Mouse (Mus musculus) midbrain, postnatal 0 days (tissue): ENCODE data around the gene Heg1. TPM values are rescaled to one million over a fixed set of nuclear protein-coding genes. Genes with fewer than 3 reads are reported as not detected.

Source experiments
- ATAC-seq: fragments of 200-750 bp; cut with Nextera tagmentation; 2 replicates; pipeline ENCODE4 v1.8.0; 2017; ENCODE audit warnings: moderate number of reproducible peaks, mild to moderate bottlenecking, moderate TSS enrichment, moderate library complexity; ENCODE audit not compliant: low FRiP score
- DNase-seq: peaks from one replicate; pipeline ENCODE4 v3.0.0-alpha.2; 2015; ENCODE audit warnings: low spot score
- H3K27ac ChIP-seq: fragments of 300-500 bp; sonication (generic); 2 replicates; pipeline ENCODE4 v1.5.1; 2014; ENCODE audit warnings: low read depth, mild to moderate bottlenecking, low read length, mixed read lengths
- H3K27me3 ChIP-seq: fragments of 300-500 bp; sonication (generic); 2 replicates; pipeline ENCODE4 v1.6.1; 2014; ENCODE audit warnings: low read length, control low read depth, mixed read lengths; ENCODE audit not compliant: insufficient read depth
- H3K36me3 ChIP-seq: fragments of 300-500 bp; sonication (generic); 2 replicates; pipeline ENCODE4 v1.6.1; 2014; ENCODE audit warnings: low read length, control low read depth, mixed read lengths; ENCODE audit not compliant: insufficient read depth
- H3K4me1 ChIP-seq: fragments of 300-500 bp; sonication (generic); 2 replicates; pipeline ENCODE4 v1.6.1; 2014; ENCODE audit warnings: mild to moderate bottlenecking, control low read depth, antibody characterized with exemption, low read length, mixed read lengths; ENCODE audit not compliant: insufficient read depth
- H3K4me2 ChIP-seq: fragments of 300-500 bp; sonication (generic); 2 replicates; pipeline ENCODE4 v1.6.1; 2014; ENCODE audit warnings: low read depth, mild to moderate bottlenecking, low read length, mixed read lengths; ENCODE audit not compliant: poor library complexity, severe bottlenecking
- H3K4me3 ChIP-seq: fragments of 300-500 bp; sonication (generic); 2 replicates; pipeline ENCODE4 v1.5.1; 2014; ENCODE audit warnings: low read depth, mild to moderate bottlenecking, low read length, moderate library complexity
- H3K9ac ChIP-seq: fragments of 300-500 bp; sonication (generic); replicated peaks from 2 replicates; pipeline ENCODE4 v1.6.1; 2014; ENCODE audit warnings: mild to moderate bottlenecking, low read length, moderate library complexity, mixed read lengths; ENCODE audit not compliant: poor library complexity, severe bottlenecking
- H3K9me3 ChIP-seq: fragments of 300-500 bp; sonication (generic); 2 replicates; pipeline ENCODE4 v1.6.1; 2016; ENCODE audit warnings: low read length, control low read depth
- CTCF ChIP-seq: IDR thresholded peaks from 2 replicates; pipeline ENCODE4 v1.5.1; 2016; ENCODE audit warnings: antibody characterized with exemption, mild to moderate bottlenecking
- WGBS: fragments of 180-500 bp; shearing (Covaris S2); extraction: QIAGEN DNeasy Blood & Tissue Kit; methylation state at CpG from one replicate; pipeline ENCODE4 v1.1.7; 2014; 5-methylcytosine and 5-hydroxymethylcytosine counted together
- polyA plus RNA-seq: library from polyadenylated mRNA; unstranded; fragments of >200 nt; fragmentation: Nextera tagmentation; extraction: Ambion mirVana; gene quantifications from 2 replicates; pipeline ENCODE4 v1.2.1, GENCODE M21; 2015
- total RNA-seq: library from RNA; depleted of rRNA; stranded (reverse); fragments of >200 nt; gene quantifications from 2 replicates; pipeline ENCODE4 v1.2.3, GENCODE M21; 2014; rRNA removed

The Heg1 gene
- total and polyA plus RNA-seq, 2 experiments from 2014 or later: 7.2 to 19.5 TPM

GRCm38 (mm10) chr16:33795887-33796286 lies 111.7 kb downstream of the Heg1 start:
- TF ChIP-seq CTCF: no peak
- H3K4me1 ChIP-seq: no peaks in the 10 kb centered on the region
- DNase-seq (no peak), ATAC-seq (no peak)
- 80% methylated on average over 6 of the region's 6 CpGs for WGBS
- H3K4me2 ChIP-seq: no peak overlapping the region
- H3K36me3 ChIP-seq: no peaks in the 10 kb centered on the region
- no peaks in the 10 kb centered on the region for H3K27me3 ChIP-seq
- H3K4me3 ChIP-seq: no peak overlapping the region
- no peak overlapping the region for H3K27ac ChIP-seq
- H3K9me3 ChIP-seq: no peaks in the 10 kb centered on the region
- H3K9ac ChIP-seq: no peak overlapping the region

GRCm38 (mm10) chr16:33796756-33797155 lies 112.6 kb downstream of the Heg1 start:
- Histone ChIP-seq H3K27me3 (no peaks in the 10 kb centered on the region), H3K36me3 (no peaks in the 10 kb centered on the region), H3K4me3 (no peak overlapping the region), H3K27ac (no peak overlapping the region), H3K4me2 (no peak overlapping the region), H3K9me3 (no peaks in the 10 kb centered on the region), H3K4me1 (no peaks in the 10 kb centered on the region), H3K9ac (no peak overlapping the region)
- ATAC-seq: no peak
- WGBS: 88% methylated on average over 3 of the region's 3 CpGs
- no peak for DNase-seq
- no peak for TF ChIP-seq CTCF

DNA sequence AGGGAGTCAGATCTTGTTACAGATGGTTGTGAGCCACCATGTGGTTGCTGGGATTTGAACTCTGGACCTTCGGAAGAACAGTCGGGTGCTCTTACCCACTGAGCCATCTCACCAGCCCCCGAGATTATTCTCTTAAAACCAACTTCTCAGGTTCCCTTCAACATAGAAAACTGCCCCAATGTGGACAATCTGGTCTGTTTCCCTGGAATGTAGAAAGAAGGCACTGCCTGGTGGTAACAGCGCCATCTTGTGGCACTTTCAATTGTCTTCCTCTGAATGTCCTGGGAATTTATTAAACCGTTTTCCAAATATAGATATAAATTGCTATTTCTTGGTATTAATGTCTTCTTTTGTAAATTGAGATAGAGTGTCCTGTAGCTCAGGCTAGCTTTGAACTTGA lies 113.7 kb downstream of the Heg1 start:
- Histone ChIP-seq H3K4me3 (no peak overlapping the region), H3K36me3 (no peaks in the 10 kb centered on the region), H3K4me2 (no peak overlapping the region), H3K9me3 (no peaks in the 10 kb centered on the region), H3K27me3 (no peaks in the 10 kb centered on the region), H3K4me1 (no peaks in the 10 kb centered on the region), H3K9ac (no peak overlapping the region), H3K27ac (no peak overlapping the region)
- ATAC-seq (no peak), DNase-seq (peak; percentile 58)
- peak; percentile 78 for TF ChIP-seq CTCF
- WGBS: 42% methylated on average over 5 of the region's 5 CpGs

GRCm38 (mm10) chr16:33810002-33810401 lies 125.8 kb downstream of the Heg1 start:
- peak; percentile 53 for TF ChIP-seq CTCF
- DNase-seq (peak; percentile 21), ATAC-seq (no peak)
- Histone ChIP-seq H3K4me1 (no peaks in the 10 kb centered on the region), H3K36me3 (no peaks in the 10 kb centered on the region), H3K9me3 (no peaks in the 10 kb centered on the region), H3K4me3 (no peak overlapping the region), H3K9ac (no peak overlapping the region), H3K27me3 (no peaks in the 10 kb centered on the region), H3K4me2 (no peak overlapping the region), H3K27ac (no peak overlapping the region)
- WGBS: 75% methylated on average over 3 of the region's 3 CpGs

GRCm38 (mm10) chr16:33818413-33819165 lies 134.4 kb downstream of the Heg1 start:
- DNase-seq (no peak), ATAC-seq (no peak)
- no peak overlapping the region for H3K9ac ChIP-seq
- TF ChIP-seq CTCF: no peak
- no peak overlapping the region for H3K4me2 ChIP-seq
- no peaks in the 10 kb centered on the region for H3K4me1 ChIP-seq
- 91% methylated on average over 7 of the region's 7 CpGs for WGBS
- H3K36me3 ChIP-seq: no peaks in the 10 kb centered on the region
- no peak overlapping the region for H3K27ac ChIP-seq
- H3K27me3 ChIP-seq: no peaks in the 10 kb centered on the region
- no peak overlapping the region for H3K4me3 ChIP-seq
- no peaks in the 10 kb centered on the region for H3K9me3 ChIP-seq

DNA sequence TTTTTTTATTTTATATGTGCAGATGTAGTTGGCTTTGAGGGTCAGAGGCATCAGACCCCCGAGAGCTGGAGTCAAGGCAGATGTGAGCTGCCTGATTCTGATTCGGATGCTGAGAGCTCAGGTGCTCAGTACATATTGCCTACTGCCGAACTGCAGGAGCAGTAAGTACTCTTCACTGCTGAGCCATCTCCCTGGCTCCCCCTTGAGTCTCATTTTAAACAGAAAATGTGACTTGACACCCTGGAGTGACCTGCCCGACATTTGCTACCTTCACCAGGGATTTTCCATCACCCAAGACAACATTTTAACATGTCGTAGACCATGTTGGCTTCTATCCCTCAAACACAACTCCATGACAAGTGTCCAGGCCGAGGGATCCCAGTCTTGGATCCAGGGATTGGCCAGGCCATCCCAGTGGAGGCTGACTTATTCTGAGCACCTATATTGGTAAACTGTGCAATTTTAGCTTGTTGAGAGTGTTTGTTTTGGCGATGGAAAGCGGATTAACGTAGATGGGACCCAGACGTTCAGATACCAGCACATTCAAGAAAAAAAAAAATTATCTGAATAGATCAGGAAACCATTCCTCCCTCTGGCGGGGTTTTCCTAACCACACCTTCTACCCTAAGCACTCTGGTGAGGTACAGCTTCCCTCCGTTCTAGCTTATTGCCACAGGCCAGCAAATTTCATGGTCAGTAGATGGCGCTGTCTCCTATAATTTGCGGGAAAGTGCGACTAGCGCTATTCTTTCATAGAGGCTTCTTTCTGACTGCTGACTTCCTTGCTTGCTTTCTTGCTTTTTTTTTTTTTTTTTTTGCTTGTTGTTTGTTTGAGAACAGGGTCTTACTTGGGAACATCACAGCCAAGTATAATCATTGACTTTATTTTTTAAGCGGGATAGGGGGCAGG lies 136.4 kb downstream of the Heg1 start:
- H3K9ac ChIP-seq: no peak overlapping the region
- ATAC-seq: peak; percentile 44; the same call in 1 of the 2 replicates
- 20% methylated on average over 17 of the region's 17 CpGs for WGBS

More for the DNA sequence above, 136.4 kb downstream of the Heg1 start:
- Histone ChIP-seq H3K4me1 (no peaks in the 10 kb centered on the region), H3K4me3 (no peak overlapping the region), H3K27me3 (no peaks in the 10 kb centered on the region), H3K36me3 (no peaks in the 10 kb centered on the region), H3K9me3 (no peaks in the 10 kb centered on the region), H3K27ac (no peak overlapping the region), H3K4me2 (no peak overlapping the region)
- peak; percentile 96 for TF ChIP-seq CTCF
- DNase-seq: peak; percentile 92

Other genes with a start within 250 kb of the Heg1 start
- gene Slc12a8, start 167.0 kb upstream of the Heg1 start, total RNA-seq: 0.71 and 0.94 TPM in 2 replicates
- 1.1 and 1.3 TPM in 2 replicates for gene Slc12a8, start 167.0 kb upstream of the Heg1 start, polyA plus RNA-seq
- 0.05 TPM in 1 of 2 replicates, not detected in the other for gene Muc13, start 109.7 kb downstream of the Heg1 start, total RNA-seq
- not detected in 2 replicates for gene Muc13, start 109.7 kb downstream of the Heg1 start, polyA plus RNA-seq
- gene Itgb5, start 145.3 kb downstream of the Heg1 start, total RNA-seq: 49.8 and 51.0 TPM in 2 replicates
- 22.9 and 24.3 TPM in 2 replicates for gene Itgb5, start 145.3 kb downstream of the Heg1 start, polyA plus RNA-seq